8 mouse cellular contexts compared by ENCODE assay signal in genomic region chr6:117916737-117917426, GRCm38 (mm10). TPM values are rescaled to one million over a fixed set of nuclear protein-coding genes. Genes with fewer than 3 reads are reported as not detected.
DNase-seq lines count a peak whose midpoint lies in the region; ATAC-seq and TF ChIP-seq lines count a peak whose summit lies in the region.

No protein-coding gene starts in this region.

- peak overlapping the region; percentile 55 for H3K4me3 ChIP-seq in forebrain, embryonic 11.5 days (ENCODE audit: low read depth, low read length)
- H3K4me3 ChIP-seq in heart, embryonic 15.5 days = peak overlapping the region; percentile 78
- peak overlapping the region; percentile 67 for H3K4me3 ChIP-seq in lung, embryonic 14.5 days (ENCODE audit: low read depth, low read length)
- H3K4me3 ChIP-seq in neural tube, embryonic 15.5 days (replicated peaks) = peak overlapping the region; percentile 60

- no peaks in the 10 kb centered on the region for H3K27me3 ChIP-seq in forebrain, embryonic 11.5 days (ENCODE audit: control insufficient read depth, insufficient read depth, low read length)
- H3K27me3 ChIP-seq in heart, embryonic 15.5 days = no peaks in the 10 kb centered on the region
- no peaks in the 10 kb centered on the region for H3K27me3 ChIP-seq in lung, embryonic 14.5 days (ENCODE audit: insufficient read depth, low read length)
- H3K27me3 ChIP-seq in neural tube, embryonic 15.5 days (replicated peaks) = no peaks in the 10 kb centered on the region

- H3K9me3 ChIP-seq in forebrain, embryonic 11.5 days (ENCODE audit: control insufficient read depth, low read length) = no peaks in the 10 kb centered on the region
- no peaks in the 10 kb centered on the region for H3K9me3 ChIP-seq in heart, embryonic 15.5 days (replicated peaks)
- H3K9me3 ChIP-seq in lung, embryonic 14.5 days (ENCODE audit: low read depth, low read length) = no peaks in the 10 kb centered on the region
- H3K9me3 ChIP-seq in neural tube, embryonic 15.5 days (replicated peaks) = no peaks in the 10 kb centered on the region

- peak overlapping the region; percentile 74 for H3K4me2 ChIP-seq in forebrain, embryonic 11.5 days (ENCODE audit: low read depth, low read length, severe bottlenecking)
- peak overlapping the region; percentile 78 for H3K4me2 ChIP-seq in heart, embryonic 15.5 days
- peak overlapping the region; percentile 76 for H3K4me2 ChIP-seq in lung, embryonic 14.5 days
- H3K4me2 ChIP-seq in neural tube, embryonic 15.5 days = peak overlapping the region; percentile 91

- ATAC-seq in forebrain, embryonic 11.5 days (replicated peaks; ENCODE audit: low FRiP score) = peak; percentile 93
- ATAC-seq in heart, embryonic 15.5 days (replicated peaks; ENCODE audit: insufficient number of reproducible peaks, insufficient read depth, low FRiP score, low read depth) = peak; percentile 93
- peak; percentile 93 for ATAC-seq in lung, embryonic 14.5 days (ENCODE audit: insufficient read depth)
- peak; percentile 86 for ATAC-seq in neural tube, embryonic 15.5 days (ENCODE audit: low FRiP score)

- peak overlapping the region; percentile 84 for H3K27ac ChIP-seq in forebrain, embryonic 11.5 days (ENCODE audit: low read depth, low read length)
- peak overlapping the region; percentile 98 for H3K27ac ChIP-seq in heart, embryonic 15.5 days
- H3K27ac ChIP-seq in lung, embryonic 14.5 days (ENCODE audit: low read depth) = peak overlapping the region; percentile 97
- H3K27ac ChIP-seq in neural tube, embryonic 15.5 days (replicated peaks) = peak overlapping the region; percentile 83

- peak overlapping the region; percentile 73 for H3K9ac ChIP-seq in forebrain, embryonic 11.5 days (ENCODE audit: low read length)
- peak overlapping the region; percentile 74 for H3K9ac ChIP-seq in heart, embryonic 15.5 days
- peak overlapping the region; percentile 77 for H3K9ac ChIP-seq in lung, embryonic 14.5 days
- peak overlapping the region; percentile 57 for H3K9ac ChIP-seq in neural tube, embryonic 15.5 days (replicated peaks)

- no peak for TF ChIP-seq CTCF in lung, embryonic 14.5 days (IDR thresholded peaks at IDR 0.05; ENCODE audit: low read depth)

- WGBS in forebrain, embryonic 11.5 days = under 1% methylated on average over 62 of the region's 62 CpGs
- under 1% methylated on average over 62 of the region's 62 CpGs for WGBS in heart, embryonic 15.5 days
- WGBS in lung, embryonic 14.5 days = under 1% methylated on average over 62 of the region's 62 CpGs
- WGBS in neural tube, embryonic 15.5 days = under 1% methylated on average over 62 of the region's 62 CpGs

- peaks cover 5% of the 10 kb centered on the region; the same call in 1 of the 2 replicates for H3K4me1 ChIP-seq in forebrain, embryonic 11.5 days (replicated peaks; ENCODE audit: control insufficient read depth, insufficient read depth, low read length)
- peaks cover 32% of the 10 kb centered on the region for H3K4me1 ChIP-seq in heart, embryonic 15.5 days (replicated peaks)
- peaks cover 7% of the 10 kb centered on the region; the same call in 1 of the 2 replicates for H3K4me1 ChIP-seq in lung, embryonic 14.5 days (ENCODE audit: insufficient read depth)
- H3K4me1 ChIP-seq in neural tube, embryonic 15.5 days = peaks cover 33% of the 10 kb centered on the region

- DNase-seq in ES-CJ7 (ENCODE audit: low read depth, low spot score) = peak; percentile 92
- peak; percentile 82 for DNase-seq in c-Kit-positive CD71-positive TER-119-negative erythroid progenitor cells, embryonic 14.5 days (ENCODE audit: low read depth)
- peak; percentile 91 for DNase-seq in forebrain, embryonic 11.5 days (ENCODE audit: low spot score)
- peak; percentile 90 for DNase-seq in kidney, postnatal 10 days
- peak; percentile 84 for DNase-seq in lung, embryonic 14.5 days
- peak; percentile 83 for DNase-seq in testis, postnatal 10 days (ENCODE audit: low spot score)

- no peaks in the 10 kb centered on the region for H3K36me3 ChIP-seq in forebrain, embryonic 11.5 days (ENCODE audit: control insufficient read depth, insufficient read depth, low read length)
- H3K36me3 ChIP-seq in heart, embryonic 15.5 days = peaks cover 4% of the 10 kb centered on the region
- H3K36me3 ChIP-seq in lung, embryonic 14.5 days (ENCODE audit: insufficient read depth) = peaks cover 25% of the 10 kb centered on the region
- no peaks in the 10 kb centered on the region for H3K36me3 ChIP-seq in neural tube, embryonic 15.5 days

RNA-seq across cellular contexts. Expression of gene Hnrnpf, which starts 16.8 kb away (rescaled TPM):
- 782 and 811 TPM in 2 replicates for polyA plus RNA-seq in forebrain, embryonic 11.5 days (2014; fragmentation: Nextera tagmentation; extraction: Ambion mirVana)
- polyA plus RNA-seq in heart, embryonic 15.5 days (2015; fragmentation: Nextera tagmentation; extraction: Ambion mirVana) = 424 and 511 TPM in 2 replicates
- 803 and 809 TPM in 2 replicates for polyA plus RNA-seq in lung, embryonic 14.5 days (2014; fragmentation: Nextera tagmentation; extraction: Ambion mirVana)
- 211 and 369 TPM in 2 replicates for polyA plus RNA-seq in neural tube, embryonic 15.5 days (2015; fragmentation: Nextera tagmentation; extraction: Ambion mirVana)

RNA-seq across cellular contexts. Expression of gene Fxyd4, which starts 20.6 kb away (rescaled TPM):
- 2.8 and 3.9 TPM in 2 replicates for polyA plus RNA-seq in forebrain, embryonic 11.5 days (2014; fragmentation: Nextera tagmentation; extraction: Ambion mirVana)
- polyA plus RNA-seq in heart, embryonic 15.5 days (2015; fragmentation: Nextera tagmentation; extraction: Ambion mirVana) = 1.7 and 2.3 TPM in 2 replicates
- 3.6 and 3.9 TPM in 2 replicates for polyA plus RNA-seq in lung, embryonic 14.5 days (2014; fragmentation: Nextera tagmentation; extraction: Ambion mirVana)
- 3.0 and 3.6 TPM in 2 replicates for polyA plus RNA-seq in neural tube, embryonic 15.5 days (2015; fragmentation: Nextera tagmentation; extraction: Ambion mirVana)

RNA-seq across cellular contexts. Expression of gene Zfp239, which starts 55.0 kb away (rescaled TPM):
- polyA plus RNA-seq in forebrain, embryonic 11.5 days (2014; fragmentation: Nextera tagmentation; extraction: Ambion mirVana) = 14.4 and 16.9 TPM in 2 replicates
- polyA plus RNA-seq in heart, embryonic 15.5 days (2015; fragmentation: Nextera tagmentation; extraction: Ambion mirVana) = 1.1 and 2.3 TPM in 2 replicates
- polyA plus RNA-seq in lung, embryonic 14.5 days (2014; fragmentation: Nextera tagmentation; extraction: Ambion mirVana) = 9.3 and 12.3 TPM in 2 replicates
- polyA plus RNA-seq in neural tube, embryonic 15.5 days (2015; fragmentation: Nextera tagmentation; extraction: Ambion mirVana) = 15.3 and 15.9 TPM in 2 replicates

Comparison
In these comparisons a context has a peak if more than half of its experiments do, and no peak if none do; other contexts are left out.
1. Peak in every context shown above with its lines: DNase-seq, ATAC-seq, H3K4me3 ChIP-seq and H3K27ac ChIP-seq.